Mouse (Mus musculus) gastrocnemius, adult 2 months (tissue): ENCODE data around the gene Spock1. TPM values are rescaled to one million over a fixed set of nuclear protein-coding genes. Genes with fewer than 3 reads are reported as not detected.

Experiments
- DNase-seq: peaks from one replicate; pipeline ENCODE4 v3.0.0; 2022
- H3K27ac ChIP-seq: fragments of 200-600 bp; 2 replicates; pipeline ENCODE4 v1.8.1; 2022; ENCODE audit warnings: mild to moderate bottlenecking
- H3K4me3 ChIP-seq: fragments of 200-600 bp; 2 replicates; pipeline ENCODE4 v1.8.1; 2022; ENCODE audit warnings: mild to moderate bottlenecking, moderate library complexity
- CTCF ChIP-seq: fragments of 200-600 bp; IDR thresholded peaks from 2 replicates; pipeline ENCODE4 v1.8.1; 2022; ENCODE audit warnings: antibody characterized with exemption, mild to moderate bottlenecking, moderate library complexity
- intact Hi-C: fragments of 180-260 bp; cut with DNase I; formaldehyde crosslinking; loops from one replicate; pipeline ENCODE4 v1.15.1; 2025
- long read RNA-seq, 2 experiments: library from polyadenylated mRNA; stranded (forward); transcript quantifications; one replicate each; pipeline ENCODE4 v2.0.0; 2021
- total RNA-seq, 2 experiments: library from RNA; stranded (reverse); gene quantifications; 2 replicates each; pipeline ENCODE4 v1.2.3; 2021

Spock1 gene
- under 1 TPM; 0.13 to 0.78 TPM for total RNA-seq
- long read RNA-seq, experiment 1, partial matches to known transcripts: 0 of 1 reads
- long read RNA-seq, experiment 1, other reads (novel, unspliced or antisense): 1 of 1 reads
- long read RNA-seq, experiment 2, partial matches to known transcripts: 0 of 1 reads
- long read RNA-seq, experiment 2, other reads (novel, unspliced or antisense): 1 of 1 reads

DNA sequence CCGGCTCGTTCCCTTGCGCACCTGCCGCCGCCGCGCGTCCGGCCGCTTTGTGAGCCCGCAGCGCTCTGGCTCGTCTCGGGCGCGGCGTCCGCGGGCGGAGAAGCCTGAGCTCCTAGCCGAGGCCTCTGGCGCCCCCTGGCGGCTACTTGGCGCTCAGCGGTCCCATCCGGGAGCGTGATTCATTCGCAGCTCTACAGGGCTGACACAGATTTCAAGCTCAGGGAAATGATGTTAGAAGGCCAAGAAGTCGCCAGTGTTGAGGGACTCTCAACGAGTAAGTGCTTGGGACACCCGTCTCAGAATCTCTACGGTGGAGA, at the start of gene Spock1:
Spock1 (minus strand) TSS at position 67 of the 317 bp plus-strand sequence.
- H3K27ac ChIP-seq: no peak within 1 kb of the TSS
- peak; percentile 85 for DNase-seq
- intact Hi-C loops: loop anchor here (5.0 kb wide), 2 partner anchors 186 to 626 kb away; no protein-coding TSS in a partner anchor
- H3K4me3 ChIP-seq: peak within 1 kb of the TSS; percentile 57
- TF ChIP-seq CTCF: peak; percentile 90

DNA sequence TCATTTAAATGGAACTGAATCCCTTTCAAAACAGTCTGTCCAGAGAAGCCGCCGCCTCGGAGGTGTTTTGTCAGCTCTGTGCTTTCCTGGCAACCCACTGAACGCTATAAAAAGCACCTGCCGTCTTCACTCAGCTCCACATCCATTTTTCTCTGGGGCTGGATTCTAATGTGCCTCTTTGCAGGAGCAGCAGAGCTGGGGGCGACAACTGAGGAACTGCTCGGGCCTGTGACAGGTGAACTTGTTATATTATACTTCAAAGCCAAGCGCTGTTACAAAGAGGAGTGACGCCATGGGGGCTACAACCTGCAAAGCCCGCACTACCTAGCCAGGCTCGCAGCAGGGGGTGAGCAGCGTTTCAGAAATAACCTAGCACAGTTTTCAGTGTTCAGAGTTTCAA, 42.0 kb upstream of the Spock1 start:
- DNase-seq: peak; percentile 45
- no peak for TF ChIP-seq CTCF
- no peak overlapping the region; the same call in 1 of the 2 replicates for H3K4me3 ChIP-seq
- intact Hi-C loops: no loop called here
- H3K27ac ChIP-seq: no peak overlapping the region

DNA sequence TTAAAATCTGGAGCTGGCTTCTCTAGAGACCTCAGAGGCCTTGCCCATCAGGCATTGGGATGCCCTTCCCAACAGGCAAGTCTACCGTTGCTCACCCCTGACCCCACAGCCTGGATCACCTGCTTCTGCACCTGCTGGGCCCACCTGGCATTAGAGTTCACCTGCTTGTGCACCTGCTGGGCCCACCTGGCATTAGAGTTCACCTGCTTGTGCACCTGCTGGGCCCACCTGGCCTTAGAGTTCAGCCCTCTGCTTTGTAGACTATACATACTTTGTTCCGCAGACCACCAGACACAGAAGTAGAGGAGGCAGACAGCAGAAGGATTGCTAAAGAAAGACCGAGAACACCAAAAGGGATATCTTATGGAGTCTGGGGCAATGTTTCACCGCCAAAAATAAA, 41.4 kb upstream of the Spock1 start:
- Histone ChIP-seq H3K27ac (no peak overlapping the region), H3K4me3 (no peak overlapping the region)
- no peak for TF ChIP-seq CTCF
- intact Hi-C loops: no loop called here
- DNase-seq: no peak

DNA sequence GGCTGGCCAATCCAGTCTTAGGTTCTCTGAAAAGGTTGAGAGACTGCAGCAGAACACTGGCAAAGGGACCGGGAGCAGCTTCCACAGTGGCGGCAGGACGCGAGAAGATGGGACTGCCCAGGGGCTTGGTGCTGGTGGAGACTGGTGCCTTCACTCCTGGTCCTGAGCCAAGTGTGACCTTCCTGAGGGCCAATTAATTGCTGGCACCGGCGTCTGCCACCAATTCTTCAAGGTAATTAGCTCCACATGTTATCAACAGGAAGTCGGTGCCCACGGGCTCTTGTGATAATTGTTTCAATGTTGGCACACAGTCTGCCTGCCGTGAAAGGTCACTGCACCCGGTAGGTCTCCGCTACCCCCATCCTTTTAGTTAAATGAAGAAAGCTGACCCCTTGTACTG, 37.1 kb upstream of the Spock1 start:
- Histone ChIP-seq H3K4me3 (no peak overlapping the region), H3K27ac (no peak overlapping the region)
- intact Hi-C loops: no loop called here
- no peak for TF ChIP-seq CTCF
- no peak for DNase-seq

DNA sequence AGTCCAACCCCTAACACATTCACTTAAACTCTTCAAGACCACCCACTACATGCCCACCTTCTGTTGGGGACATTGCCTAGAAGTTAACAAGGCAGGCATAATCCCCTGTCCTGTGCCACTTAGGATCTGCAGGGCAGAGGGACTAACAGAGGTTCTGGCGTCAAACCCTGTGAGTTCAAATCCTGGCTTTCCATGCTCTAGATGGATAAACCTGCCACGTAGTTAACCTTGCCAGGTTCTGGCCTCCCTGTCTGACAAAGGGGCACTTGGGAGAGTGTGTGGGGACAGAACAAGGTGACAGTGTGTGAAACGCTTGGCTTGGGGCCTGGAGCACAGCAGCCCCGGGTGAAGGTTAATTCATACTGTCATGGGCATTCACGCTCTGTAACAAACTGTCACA, 36.3 kb upstream of the Spock1 start:
- no peak for DNase-seq
- intact Hi-C loops: no loop called here
- TF ChIP-seq CTCF: no peak
- H3K27ac ChIP-seq: no peak overlapping the region
- no peak overlapping the region for H3K4me3 ChIP-seq

DNA sequence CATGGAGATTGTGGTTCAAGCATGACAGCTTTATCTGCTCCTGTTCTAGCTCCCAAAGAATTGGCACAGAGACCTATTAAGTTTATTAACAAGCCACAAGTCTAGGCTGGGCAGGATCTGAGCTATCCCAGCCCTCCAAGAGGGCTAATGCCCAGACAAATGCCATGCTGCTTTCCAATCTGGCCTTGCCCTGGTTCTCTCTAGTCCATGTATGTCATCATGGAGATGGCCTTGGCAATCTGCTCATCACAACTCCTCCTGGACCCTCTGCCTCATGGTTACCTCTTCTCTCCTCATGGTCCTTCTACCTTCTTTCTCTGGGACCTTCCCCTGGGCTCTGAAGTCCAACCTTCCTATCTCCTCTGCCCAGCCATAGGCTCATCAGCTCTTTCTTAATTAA, 35.8 kb upstream of the Spock1 start:
- no peak for TF ChIP-seq CTCF
- no peak overlapping the region for H3K27ac ChIP-seq
- no peak for DNase-seq
- intact Hi-C loops: no loop called here
- H3K4me3 ChIP-seq: no peak overlapping the region

DNA sequence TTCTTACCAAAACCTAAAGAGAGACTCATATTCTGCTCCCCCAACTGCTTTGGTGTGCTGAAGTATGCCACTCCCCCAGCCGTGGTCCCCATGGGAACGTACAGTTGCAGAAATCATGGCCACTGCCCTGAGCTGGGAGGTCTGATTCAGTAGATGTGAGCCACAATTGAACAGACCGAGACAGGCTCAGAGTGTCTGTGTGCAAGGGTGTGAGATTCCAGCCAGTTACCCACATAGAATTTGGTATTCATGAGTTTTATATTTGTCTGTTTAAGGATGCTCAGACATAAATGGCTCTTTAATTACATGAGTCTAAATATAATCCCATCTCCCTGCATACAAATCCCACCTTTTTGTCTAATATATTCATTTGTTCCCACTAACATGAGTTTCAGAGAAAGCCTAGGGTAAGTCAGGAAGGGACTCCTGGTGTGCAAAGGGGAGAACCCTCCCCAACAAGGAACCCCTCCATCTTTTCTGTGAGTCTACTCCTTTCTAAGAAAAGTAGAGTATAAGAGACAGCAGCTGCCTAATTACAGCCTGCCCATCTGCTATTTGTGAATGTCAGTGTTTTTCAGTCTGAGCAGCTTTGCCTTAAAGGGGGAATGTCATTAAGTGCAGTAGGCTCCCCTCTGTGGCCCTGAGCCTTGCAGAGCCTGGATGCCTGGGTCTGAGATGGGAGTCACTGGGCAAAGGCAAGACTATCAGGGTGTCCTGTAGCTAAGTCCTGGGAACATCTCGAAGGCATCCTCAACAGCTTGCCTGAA, 29.5 kb upstream of the Spock1 start:
- H3K4me3 ChIP-seq: no peak overlapping the region
- TF ChIP-seq CTCF: no peak
- DNase-seq: no peak
- H3K27ac ChIP-seq: no peak overlapping the region
- intact Hi-C loops: no loop called here

DNA sequence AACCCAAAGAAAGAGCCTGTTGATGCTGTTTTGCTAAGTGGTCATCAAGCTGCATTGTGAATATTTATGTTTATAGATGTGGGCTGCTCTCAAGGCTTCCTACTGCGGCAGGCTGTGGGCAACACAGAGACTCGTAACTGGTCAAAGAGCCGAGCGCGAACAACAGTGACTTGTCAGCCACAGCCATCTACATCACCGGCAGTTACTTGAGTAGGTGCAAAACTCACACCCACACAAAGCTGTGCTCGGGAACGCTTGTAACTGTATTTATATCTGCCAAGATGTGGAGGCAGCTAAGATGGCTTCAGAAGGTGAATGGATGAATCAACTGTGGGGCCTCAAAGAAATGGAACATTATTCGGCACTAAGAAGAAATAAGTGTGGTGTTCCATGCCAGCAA, 23.9 kb upstream of the Spock1 start:
- TF ChIP-seq CTCF: no peak
- no peak for DNase-seq
- no peak overlapping the region for H3K27ac ChIP-seq
- H3K4me3 ChIP-seq: no peak overlapping the region
- intact Hi-C loops: no loop called here

DNA sequence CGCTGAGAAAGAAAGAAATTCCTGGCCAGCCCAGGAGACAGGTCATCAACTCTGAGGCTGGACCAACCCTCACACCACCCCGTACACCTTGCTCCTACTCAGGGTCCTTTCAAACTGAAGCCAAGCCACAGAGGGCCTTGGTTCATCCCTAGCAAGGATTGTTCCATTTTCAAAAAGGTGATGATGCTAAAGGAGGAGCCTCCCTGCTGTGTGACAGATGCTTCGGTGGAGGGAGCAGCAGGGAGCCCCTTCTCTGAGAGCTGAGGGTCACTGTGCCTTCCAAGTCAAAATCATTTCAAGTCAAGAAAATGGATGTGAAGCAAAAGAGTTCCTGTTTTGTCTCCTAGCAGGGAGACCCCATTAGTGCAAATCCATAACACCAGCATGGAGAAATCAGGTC, 23.2 kb upstream of the Spock1 start:
- no peak for TF ChIP-seq CTCF
- no peak for DNase-seq
- intact Hi-C loops: no loop called here
- H3K27ac ChIP-seq: no peak overlapping the region
- H3K4me3 ChIP-seq: no peak overlapping the region

DNA sequence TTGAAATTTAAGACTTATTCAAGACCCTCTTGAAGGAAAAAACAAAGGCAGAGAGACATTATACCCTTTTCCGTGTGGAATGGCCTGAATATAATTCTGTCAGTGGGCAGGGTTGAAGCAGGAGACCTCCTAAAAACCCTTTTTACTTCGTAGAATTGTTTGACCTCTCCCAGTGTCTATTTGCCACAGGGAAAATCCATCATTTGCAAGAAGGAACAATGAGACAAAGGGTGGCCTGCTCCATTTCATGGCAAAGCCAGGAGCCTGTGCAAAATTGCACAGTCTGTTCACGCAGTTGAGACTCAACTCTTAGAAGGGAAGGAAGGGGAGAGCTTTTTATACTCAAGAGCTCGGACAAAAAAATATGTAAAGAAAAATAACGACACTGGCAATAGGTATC, 22.6 kb upstream of the Spock1 start:
- no peak for DNase-seq
- intact Hi-C loops: no loop called here
- Histone ChIP-seq H3K27ac (no peak overlapping the region), H3K4me3 (no peak overlapping the region)
- TF ChIP-seq CTCF: no peak

DNA sequence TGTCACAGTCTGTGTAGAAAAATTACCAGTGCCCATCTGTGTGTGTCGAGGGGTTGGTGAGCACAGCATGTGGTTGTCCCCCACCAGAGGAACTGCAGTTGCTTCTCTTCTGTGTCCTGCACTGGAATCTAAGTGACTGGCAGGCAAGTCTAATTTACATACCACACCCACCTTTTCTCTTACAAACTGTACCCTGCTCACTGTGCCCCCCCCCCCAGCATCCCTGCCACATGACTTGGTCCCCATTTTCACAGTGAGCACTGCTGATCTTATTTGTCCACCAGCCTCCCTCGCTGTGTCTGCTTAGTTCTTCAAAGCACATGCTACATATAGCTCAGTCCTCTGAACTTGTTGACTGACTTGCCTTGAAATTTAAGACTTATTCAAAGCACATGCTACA, 22.2 kb upstream of the Spock1 start:
- DNase-seq: no peak
- Histone ChIP-seq H3K27ac (no peak overlapping the region), H3K4me3 (no peak overlapping the region)
- TF ChIP-seq CTCF: no peak
- intact Hi-C loops: no loop called here

DNA sequence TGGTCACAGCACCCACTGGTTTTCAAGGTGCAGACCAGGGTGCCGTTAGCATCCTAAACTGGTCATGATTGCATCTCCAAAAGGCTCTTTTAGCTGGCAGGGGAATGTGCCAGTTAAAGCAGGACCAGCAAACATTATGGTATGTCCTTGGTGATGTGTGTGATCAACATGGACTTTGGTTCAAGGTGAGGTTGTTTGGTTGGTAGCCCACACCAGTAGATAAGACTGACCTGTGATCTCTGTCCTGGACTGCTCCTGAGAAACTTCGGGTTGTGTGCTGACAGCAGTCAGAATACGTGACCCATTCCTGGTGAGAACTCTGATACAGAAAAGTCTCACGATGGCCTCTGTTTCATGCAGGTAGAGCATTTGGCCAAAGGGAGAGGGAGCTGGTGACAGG, 11.8 kb upstream of the Spock1 start:
- intact Hi-C loops: no loop called here
- Histone ChIP-seq H3K27ac (no peak overlapping the region), H3K4me3 (no peak overlapping the region)
- DNase-seq: no peak
- no peak for TF ChIP-seq CTCF

DNA sequence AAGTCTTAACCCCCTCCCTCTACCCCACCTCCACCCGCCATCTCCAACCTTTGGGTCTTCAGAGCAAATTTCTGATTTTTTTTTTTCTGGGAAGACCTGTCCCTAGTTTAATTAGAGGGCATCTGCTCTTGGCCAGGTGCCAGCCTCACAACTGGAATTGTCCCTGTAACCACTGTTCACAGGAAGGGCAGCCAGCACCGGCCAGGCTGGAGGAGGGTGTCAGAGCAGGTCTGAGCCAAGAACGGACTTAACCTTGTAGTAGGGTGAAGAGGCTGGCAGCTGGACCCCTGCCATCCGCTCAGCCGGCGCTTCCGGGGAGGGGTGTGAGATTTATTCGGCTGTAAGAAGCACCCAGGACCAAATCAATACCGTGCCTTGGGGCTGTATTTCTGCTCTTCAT, 3.0 kb upstream of the Spock1 start:
- DNase-seq: no peak
- intact Hi-C loops: no loop called here
- no peak for TF ChIP-seq CTCF
- no peak overlapping the region for H3K4me3 ChIP-seq
- H3K27ac ChIP-seq: no peak overlapping the region
